ENCODE assay signal across 11 mouse cellular contexts in the genomic region with DNA sequence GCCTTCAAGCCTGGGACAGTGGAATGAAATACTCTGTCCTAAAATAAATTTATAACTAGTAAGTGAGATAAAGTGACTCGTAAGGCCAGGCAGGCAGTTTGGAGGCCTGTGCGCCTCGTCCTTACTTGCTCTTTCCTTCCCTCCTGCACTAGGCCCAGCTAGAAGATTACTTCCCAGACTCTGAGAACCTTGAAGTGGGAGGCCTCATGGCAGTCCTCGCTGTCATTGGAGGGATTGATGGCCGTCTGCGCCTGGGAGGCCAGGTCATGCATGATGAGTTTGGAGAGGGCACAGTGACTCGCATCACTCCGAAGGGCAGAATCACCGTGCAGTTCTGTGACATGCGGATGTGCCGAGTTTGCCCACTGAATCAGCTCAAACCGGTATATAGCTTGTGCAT.
"Had no signal": no experiment of that assay in that cellular context is flagged by ENCODE, and none has a peak within 500 bp of the region (broad histone marks: within the 10 kb centered on the region; RNA-seq: fewer than 3 reads in every experiment).

No protein-coding gene starts in this region.

- H3K4me3 ChIP-seq: layer of hippocampus, adult 2 months; limb, embryonic 13.5 days; midbrain, embryonic 12.5 days; neural tube, embryonic 13.5 days had no signal

- H3K9ac ChIP-seq: limb, embryonic 13.5 days; liver, embryonic 14.5 days; midbrain, embryonic 12.5 days; neural tube, embryonic 13.5 days had no signal

- H3K4me1 ChIP-seq: limb, embryonic 13.5 days; midbrain, embryonic 12.5 days; neural tube, embryonic 13.5 days had no signal

- H3K27ac ChIP-seq: layer of hippocampus, adult 2 months; limb, embryonic 13.5 days; liver, embryonic 14.5 days; midbrain, embryonic 12.5 days; neural tube, embryonic 13.5 days had no signal

- H3K4me2 ChIP-seq: limb, embryonic 13.5 days; midbrain, embryonic 12.5 days; neural tube, embryonic 13.5 days had no signal

- DNase-seq: left cerebral cortex, postnatal 4 days; lung, adult 18-20 months; right cerebral cortex, postnatal 25 days; thymus, postnatal 4 days had no signal

- ATAC-seq: intestine, postnatal 0 days; midbrain, embryonic 16.5 days had no signal

- H3K9me3 ChIP-seq: limb, embryonic 13.5 days; midbrain, embryonic 12.5 days; neural tube, embryonic 13.5 days had no signal

- H3K27me3 ChIP-seq: limb, embryonic 13.5 days; midbrain, embryonic 12.5 days; neural tube, embryonic 13.5 days had no signal
